Comparison of ENCODE assay signal across 12 mouse cellular contexts in genomic region chr12:5188899-5189298, GRCm38 (mm10).
DNase-seq lines count a peak whose midpoint lies in the region; ATAC-seq lines count a peak whose summit lies in the region.
"Had no signal": no experiment of that assay in that cellular context is flagged by ENCODE, and none has a peak within 500 bp of the region (broad histone marks: within the 10 kb centered on the region; RNA-seq: fewer than 3 reads in every experiment).

No protein-coding gene starts in this region.

- intact Hi-C loops in left cerebral cortex, postnatal 4 days (cut with DNase I), result no loop called here

- H3K27ac ChIP-seq in embryonic facial prominence, embryonic 11.5 days (replicated peaks; ENCODE audit: low read depth, low read length), result no peak overlapping the region
- H3K27ac ChIP-seq in limb, embryonic 10.5 days, result peak overlapping the region; percentile 59
- H3K27ac ChIP-seq in neural tube, embryonic 13.5 days (replicated peaks), result 0 out of 2 replicates have a peak overlapping the region, but pooled peaks have one; percentile 6
- H3K27ac ChIP-seq: limb, embryonic 12.5 days had no signal

- H3K36me3 ChIP-seq in embryonic facial prominence, embryonic 11.5 days (replicated peaks; ENCODE audit: control insufficient read depth, insufficient read depth, low read depth, low read length), result no peaks in the 10 kb centered on the region
- no peaks in the 10 kb centered on the region for H3K36me3 ChIP-seq in limb, embryonic 10.5 days
- no peaks in the 10 kb centered on the region for H3K36me3 ChIP-seq in neural tube, embryonic 13.5 days
- H3K36me3 ChIP-seq: limb, embryonic 12.5 days had no signal

- H3K27me3 ChIP-seq in embryonic facial prominence, embryonic 11.5 days (ENCODE audit: control insufficient read depth, insufficient read depth, low read length), result no peaks in the 10 kb centered on the region
- H3K27me3 ChIP-seq in limb, embryonic 10.5 days (ENCODE audit: low read depth, poor library complexity, severe bottlenecking), result no peaks in the 10 kb centered on the region
- no peaks in the 10 kb centered on the region for H3K27me3 ChIP-seq in neural tube, embryonic 13.5 days
- H3K27me3 ChIP-seq: CH12.LX; limb, embryonic 12.5 days had no signal

- no peak overlapping the region for H3K4me3 ChIP-seq in embryonic facial prominence, embryonic 11.5 days (ENCODE audit: low read depth, low read length)
- H3K4me3 ChIP-seq in limb, embryonic 10.5 days, result no peak overlapping the region
- H3K4me3 ChIP-seq in neural tube, embryonic 13.5 days, result no peak overlapping the region
- H3K4me3 ChIP-seq: limb, embryonic 12.5 days had no signal

- WGBS in embryonic facial prominence, embryonic 11.5 days, result 52% methylated on average over 7 of the region's 7 CpGs
- 72% methylated on average over 7 of the region's 7 CpGs for WGBS in limb, embryonic 10.5 days
- WGBS in neural tube, embryonic 13.5 days, result 9% methylated on average over 7 of the region's 7 CpGs

- H3K9ac ChIP-seq in embryonic facial prominence, embryonic 11.5 days (replicated peaks; ENCODE audit: low read length), result no peak overlapping the region
- peak overlapping the region; percentile 28; the same call in 1 of the 2 replicates for H3K9ac ChIP-seq in neural tube, embryonic 13.5 days
- H3K9ac ChIP-seq: limb, embryonic 12.5 days had no signal

- H3K4me1 ChIP-seq in embryonic facial prominence, embryonic 11.5 days (ENCODE audit: control insufficient read depth, insufficient read depth, low read length), result peaks cover 8% of the 10 kb centered on the region
- H3K4me1 ChIP-seq in limb, embryonic 10.5 days, result peaks cover 66% of the 10 kb centered on the region
- H3K4me1 ChIP-seq in neural tube, embryonic 13.5 days (replicated peaks), result peaks cover 54% of the 10 kb centered on the region

- peak; percentile 45 for DNase-seq in left cerebral cortex, postnatal 4 days
- DNase-seq in left cerebral cortex, adult 18-20 months (ENCODE audit: low spot score in 2 of 2), result no peak
- DNase-seq in embryonic facial prominence, embryonic 11.5 days (ENCODE audit: low spot score), result no peak
- no peak for DNase-seq in limb, embryonic 10.5 days (ENCODE audit: low spot score)
- DNase-seq in lung, postnatal 14 days, result no peak
- DNase-seq in left cerebral cortex, adult 8-10 months (ENCODE audit: low spot score in 2 of 2), result no peak
- DNase-seq: kidney, postnatal 14 days; thymus, adult 18-20 months had no signal

- no peaks in the 10 kb centered on the region for H3K9me3 ChIP-seq in embryonic facial prominence, embryonic 11.5 days (replicated peaks; ENCODE audit: control insufficient read depth, low read length)
- no peaks in the 10 kb centered on the region for H3K9me3 ChIP-seq in limb, embryonic 10.5 days (replicated peaks)
- H3K9me3 ChIP-seq in neural tube, embryonic 13.5 days, result no peaks in the 10 kb centered on the region
- H3K9me3 ChIP-seq: limb, embryonic 12.5 days had no signal

- no peak overlapping the region for H3K4me2 ChIP-seq in embryonic facial prominence, embryonic 11.5 days (ENCODE audit: low read depth, low read length)
- no peak overlapping the region for H3K4me2 ChIP-seq in neural tube, embryonic 13.5 days
- H3K4me2 ChIP-seq: limb, embryonic 12.5 days had no signal

- ATAC-seq in embryonic facial prominence, embryonic 11.5 days (replicated peaks; ENCODE audit: insufficient number of reproducible peaks, low FRiP score, low TSS enrichment, low read depth), result peak; percentile 42; the same call in 1 of the 2 replicates
- ATAC-seq in neural tube, embryonic 13.5 days (ENCODE audit: low read depth), result peak; percentile 54
- ATAC-seq: lung, postnatal 0 days had no signal
